8 mouse cellular contexts compared by ENCODE assay signal in genomic region chr5:75154621-75155235, GRCm38 (mm10). TPM values are rescaled to one million over a fixed set of nuclear protein-coding genes. Genes with fewer than 3 reads are reported as not detected.
DNase-seq lines count a peak whose midpoint lies in the region; ATAC-seq and TF ChIP-seq lines count a peak whose summit lies in the region.

No protein-coding gene starts in this region.

- DNase-seq in adrenal gland, postnatal 36 days, result peak; percentile 17 to 41
- DNase-seq in gastrocnemius, postnatal 25 days, result peak; percentile 64
- DNase-seq in spleen, postnatal 4 days (ENCODE audit: low spot score in 2 of 2), result no peak
- DNase-seq in right cerebral cortex, adult 2 months (ENCODE audit: low spot score in 2 of 2), result no peak

- no peak for ATAC-seq in intestine, postnatal 0 days
- peak; percentile 21; the same call in 1 of the 2 replicates for ATAC-seq in lung, embryonic 16.5 days (ENCODE audit: low read depth)

- TF ChIP-seq CTCF in C2C12 (IDR thresholded peaks at IDR 0.05; ENCODE audit: control insufficient read depth, insufficient read depth, insufficient read length), result no peak
- 0 out of 2 replicates have a peak, but pooled peaks have one; percentile 6 for TF ChIP-seq CTCF in intestine, postnatal 0 days (IDR thresholded peaks at IDR 0.05; ENCODE audit: low read depth)
- TF ChIP-seq CTCF in testis, adult 2 months (IDR thresholded peaks at IDR 0.05; ENCODE audit: control insufficient read depth, insufficient read depth, insufficient replicate concordance, low read depth, low read length), result no peak

- no peaks in the 10 kb centered on the region; the same call in 1 of the 2 replicates for H3K4me1 ChIP-seq in intestine, postnatal 0 days (replicated peaks; ENCODE audit: control insufficient read depth, insufficient read depth, low read length)
- H3K4me1 ChIP-seq in lung, embryonic 16.5 days (replicated peaks; ENCODE audit: control insufficient read depth, insufficient read depth, low read length), result peaks cover 10% of the 10 kb centered on the region; the same call in 1 of the 2 replicates
- H3K4me1 ChIP-seq in testis, adult 2 months (ENCODE audit: control insufficient read depth, insufficient read depth, low read length), result peaks cover 12% of the 10 kb centered on the region

- H3ac ChIP-seq in C2C12 (ENCODE audit: control insufficient read depth, insufficient read length, low read depth), result peak overlapping the region; percentile 52

- H3K9me3 ChIP-seq in intestine, postnatal 0 days (ENCODE audit: control insufficient read depth), result no peaks in the 10 kb centered on the region
- no peaks in the 10 kb centered on the region for H3K9me3 ChIP-seq in lung, embryonic 16.5 days (ENCODE audit: control insufficient read depth, low read length)

- peaks cover 4% of the 10 kb centered on the region for H3K27me3 ChIP-seq in C2C12 (ENCODE audit: control insufficient read depth, insufficient read depth, insufficient read length)
- peaks cover 58% of the 10 kb centered on the region for H3K27me3 ChIP-seq in intestine, postnatal 0 days (replicated peaks; ENCODE audit: control insufficient read depth, insufficient read depth, low read length)
- peaks cover 20% of the 10 kb centered on the region for H3K27me3 ChIP-seq in lung, embryonic 16.5 days (ENCODE audit: control insufficient read depth, insufficient read depth, low read depth, low read length)
- H3K27me3 ChIP-seq in testis, adult 2 months (ENCODE audit: control insufficient read depth, insufficient read depth, low read length), result peaks cover 2% of the 10 kb centered on the region; the same call in 1 of the 2 replicates

- H3K36me3 ChIP-seq in C2C12 (ENCODE audit: control insufficient read depth, insufficient read depth), result no peaks in the 10 kb centered on the region
- H3K36me3 ChIP-seq in intestine, postnatal 0 days (ENCODE audit: control insufficient read depth, insufficient read depth), result no peaks in the 10 kb centered on the region
- H3K36me3 ChIP-seq in lung, embryonic 16.5 days (ENCODE audit: control insufficient read depth, insufficient read depth, low read length), result no peaks in the 10 kb centered on the region
- H3K36me3 ChIP-seq in testis, adult 2 months (ENCODE audit: control insufficient read depth, insufficient read depth, low read length), result no peaks in the 10 kb centered on the region

- TF ChIP-seq POLR2A in testis, adult 2 months (IDR thresholded peaks at IDR 0.05; ENCODE audit: control insufficient read depth, low read depth, low read length), result no peak

- under 1% methylated on average over 21 of the region's 21 CpGs for WGBS in intestine, postnatal 0 days
- WGBS in lung, embryonic 16.5 days, result under 1% methylated on average over 21 of the region's 21 CpGs

- H3K9ac ChIP-seq in intestine, postnatal 0 days (ENCODE audit: low read depth, low read length), result peak overlapping the region; percentile 45
- peak overlapping the region; percentile 68 for H3K9ac ChIP-seq in lung, embryonic 16.5 days (ENCODE audit: low read length)

- no peaks in the 10 kb centered on the region for H3K79me3 ChIP-seq in C2C12 (ENCODE audit: low read depth)

- no peaks in the 10 kb centered on the region for H3K79me2 ChIP-seq in C2C12 (ENCODE audit: control insufficient read depth, insufficient read depth)

- H3K4me2 ChIP-seq in intestine, postnatal 0 days (replicated peaks; ENCODE audit: low read depth), result peak overlapping the region; percentile 58
- peak overlapping the region; percentile 81 for H3K4me2 ChIP-seq in lung, embryonic 16.5 days (ENCODE audit: low read depth, low read length)

- peak overlapping the region; percentile 2 for H3K4me3 ChIP-seq in C2C12 (ENCODE audit: insufficient read depth, poor library complexity, severe bottlenecking)
- H3K4me3 ChIP-seq in intestine, postnatal 0 days (ENCODE audit: low read depth, low read length), result peak overlapping the region; percentile 43
- peak overlapping the region; percentile 65 for H3K4me3 ChIP-seq in lung, embryonic 16.5 days (ENCODE audit: low read length)
- peak overlapping the region; percentile 68 for H3K4me3 ChIP-seq in testis, adult 2 months (ENCODE audit: control insufficient read depth, low read depth, low read length)

- peak overlapping the region; percentile 76; the same call in 1 of the 2 replicates for H3K27ac ChIP-seq in intestine, postnatal 0 days (ENCODE audit: low read depth, low read length)
- peak overlapping the region; percentile 94 for H3K27ac ChIP-seq in lung, embryonic 16.5 days (ENCODE audit: low read length)
- peak overlapping the region; percentile 47; the same call in 1 of the 2 replicates for H3K27ac ChIP-seq in testis, adult 2 months (ENCODE audit: control insufficient read depth, insufficient read depth, low read depth, low read length)

TF ChIP-seq in C2C12, 6 proteins besides CTCF, POLR2A, EP300 and RAD21:
- no peak for TF ChIP-seq USF1 (IDR thresholded peaks at IDR 0.05; ENCODE audit: low read depth)
- TF ChIP-seq CEBPB (IDR thresholded peaks at IDR 0.05; ENCODE audit: low read depth), result no peak
- no peak for TF ChIP-seq FOSL1 (IDR thresholded peaks at IDR 0.05; ENCODE audit: insufficient read depth, low read length, poor library complexity, severe bottlenecking)
- TF ChIP-seq MYOD1 (IDR thresholded peaks at IDR 0.05; ENCODE audit: control insufficient read depth, insufficient read length, low read depth), result no peak
- no peak for TF ChIP-seq MYOG (IDR thresholded peaks at IDR 0.05; ENCODE audit: control insufficient read depth, extremely low read depth, insufficient read length)
- no peak for TF ChIP-seq MAX (IDR thresholded peaks at IDR 0.05)

RNA-seq across cellular contexts. Expression of gene Pdgfra, which starts 2.6 kb away (rescaled TPM):
- 1.8 TPM for polyA plus RNA-seq in C2C12 (2012; fragmentation: generic; extraction: Trizol)
- total RNA-seq in adrenal gland, postnatal 36 days (2021), result 10 to 100 TPM; 33.4 to 48.2 TPM
- 10 to 100 TPM; 16.1 to 18.0 TPM for total RNA-seq in gastrocnemius, postnatal 25 days (2021)
- 12.0 and 13.8 TPM in 2 replicates for polyA plus RNA-seq in intestine, postnatal 0 days (2015; fragmentation: Nextera tagmentation; extraction: Ambion mirVana)
- 53.3 and 53.6 TPM in 2 replicates for polyA plus RNA-seq in lung, embryonic 16.5 days (2015; fragmentation: Nextera tagmentation; extraction: Ambion mirVana)
- 3.9 TPM in 2 replicates for polyA plus RNA-seq in testis, adult 2 months (2012; rRNA removed)

Comparison
In these comparisons a context has a peak if more than half of its experiments do, and no peak if none do; other contexts are left out.
1. H3K4me3 ChIP-seq: peak in every context shown above with its lines; median percentile 68 in testis, adult 2 months; 65 in lung, embryonic 16.5 days; 43 in intestine, postnatal 0 days; 2 in C2C12.
2. DNase-seq: peak in adrenal gland, postnatal 36 days (2 of 2) and gastrocnemius, postnatal 25 days (single experiment); none in spleen, postnatal 4 days (0 of 2) and right cerebral cortex, adult 2 months (0 of 2).
3. Peak in every context shown above with its lines, with median percentiles within 50 percentile points of each other: H3K27ac ChIP-seq.